ENCODE assay signal across 8 mouse cellular contexts in the genomic region with DNA sequence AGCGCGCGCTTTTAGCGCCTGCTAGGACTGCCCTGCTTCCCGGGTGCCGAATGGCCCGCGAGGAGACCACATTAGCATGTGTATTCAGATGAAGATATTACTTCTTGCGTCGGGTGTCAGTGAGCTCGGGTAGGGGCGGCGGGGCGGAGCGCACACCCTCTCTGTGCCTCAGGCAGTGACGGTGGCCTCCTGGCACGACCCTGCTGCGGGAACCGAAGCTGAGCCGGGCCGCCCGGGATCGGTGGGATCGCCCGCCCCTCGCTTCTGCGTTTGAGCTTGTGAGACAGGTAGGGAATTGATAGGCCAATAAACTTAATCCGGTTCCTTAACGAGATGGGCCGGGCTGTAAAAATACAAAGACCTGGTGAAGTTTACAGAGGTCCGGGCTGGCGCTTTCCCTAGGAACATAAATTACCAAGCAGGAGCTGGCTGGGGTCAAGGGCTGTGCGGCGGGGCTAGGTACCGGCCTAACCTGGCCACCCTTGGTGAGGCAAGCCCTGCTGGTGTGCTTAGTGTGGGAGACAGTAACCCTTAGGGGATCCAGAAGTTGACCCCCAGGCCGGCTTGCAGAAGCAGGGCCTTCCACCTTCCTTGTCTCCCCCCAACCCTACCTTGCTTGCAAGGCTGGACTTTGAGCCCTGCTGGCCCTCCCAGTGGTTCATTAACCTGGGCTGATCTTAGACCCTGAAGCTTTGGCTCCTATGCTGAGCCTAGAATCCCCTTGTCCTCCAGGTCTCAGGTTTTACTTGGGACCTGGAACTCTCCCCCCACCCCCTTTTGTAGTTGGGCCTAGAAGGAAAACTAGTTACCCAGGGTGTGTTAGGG. TPM values are rescaled to one million over a fixed set of nuclear protein-coding genes. Genes with fewer than 3 reads are reported as not detected.
DNase-seq lines count a peak whose midpoint lies in the region; ATAC-seq and TF ChIP-seq lines count a peak whose summit lies in the region.

No protein-coding gene starts in this region.

- no peak for DNase-seq in layer of hippocampus, adult 2 months (ENCODE audit: low spot score in 2 of 2)
- no peak for DNase-seq in layer of hippocampus, postnatal 14 days (ENCODE audit: low spot score in 2 of 2)
- no peak for DNase-seq in forebrain, embryonic 14.5 days (ENCODE audit: low spot score)
- peak; percentile 81 for DNase-seq in kidney, postnatal 14 days
- DNase-seq in frontal cortex, adult 2 months (ENCODE audit: extremely low spot score in 1 of 2, low spot score in 1 of 2), result no peak
- DNase-seq in right cerebral cortex, postnatal 10 days (ENCODE audit: low spot score in 2 of 2), result no peak
- DNase-seq in gastrocnemius, adult 18-20 months (ENCODE audit: low spot score), result no peak

- no peak for TF ChIP-seq CTCF in layer of hippocampus, adult 2 months (conservative IDR thresholded peaks at IDR 0.05)

- peak; percentile 44 for ATAC-seq in forebrain, embryonic 14.5 days
- ATAC-seq in neural tube, embryonic 15.5 days (ENCODE audit: low FRiP score), result no peak

- peak overlapping the region; percentile 95 for H3K4me2 ChIP-seq in forebrain, embryonic 14.5 days (ENCODE audit: low read length)
- H3K4me2 ChIP-seq in neural tube, embryonic 15.5 days, result peak overlapping the region; percentile 82

- H3K36me3 ChIP-seq in forebrain, embryonic 14.5 days (ENCODE audit: control insufficient read depth, insufficient read depth, low read length), result peaks cover 11% of the 10 kb centered on the region
- no peaks in the 10 kb centered on the region for H3K36me3 ChIP-seq in neural tube, embryonic 15.5 days

- no peaks in the 10 kb centered on the region for H3K9me3 ChIP-seq in forebrain, embryonic 14.5 days (replicated peaks; ENCODE audit: control insufficient read depth, low read length)
- H3K9me3 ChIP-seq in neural tube, embryonic 15.5 days (replicated peaks), result no peaks in the 10 kb centered on the region

- peaks cover 20% of the 10 kb centered on the region for H3K4me1 ChIP-seq in forebrain, embryonic 14.5 days (ENCODE audit: control insufficient read depth, insufficient read depth, low read length)
- peaks cover 42% of the 10 kb centered on the region for H3K4me1 ChIP-seq in neural tube, embryonic 15.5 days

- H3K4me3 ChIP-seq in layer of hippocampus, adult 2 months, result peak overlapping the region; percentile 61
- peak overlapping the region; percentile 72 for H3K4me3 ChIP-seq in forebrain, embryonic 14.5 days (ENCODE audit: low read depth, low read length)
- peak overlapping the region; percentile 52 for H3K4me3 ChIP-seq in neural tube, embryonic 15.5 days (replicated peaks)

- no peaks in the 10 kb centered on the region for H3K27me3 ChIP-seq in forebrain, embryonic 14.5 days (replicated peaks; ENCODE audit: control insufficient read depth, insufficient read depth, low read length)
- peaks cover 10% of the 10 kb centered on the region; the same call in 1 of the 2 replicates for H3K27me3 ChIP-seq in neural tube, embryonic 15.5 days (replicated peaks)

- H3K27ac ChIP-seq in layer of hippocampus, adult 2 months, result peak overlapping the region; percentile 89
- peak overlapping the region; percentile 83 for H3K27ac ChIP-seq in forebrain, embryonic 14.5 days (ENCODE audit: low read depth, low read length)
- H3K27ac ChIP-seq in neural tube, embryonic 15.5 days (replicated peaks), result peak overlapping the region; percentile 77; the same call in 1 of the 2 replicates

- peak overlapping the region; percentile 89 for H3K9ac ChIP-seq in forebrain, embryonic 14.5 days (ENCODE audit: low read length)
- peak overlapping the region; percentile 67 for H3K9ac ChIP-seq in neural tube, embryonic 15.5 days (replicated peaks)

- 2% methylated on average over 36 of the region's 36 CpGs for WGBS in forebrain, embryonic 14.5 days
- WGBS in neural tube, embryonic 15.5 days, result 4% methylated on average over 36 of the region's 36 CpGs

RNA-seq across cellular contexts. Expression of a gene that starts 2.4 kb away (rescaled TPM):
- total RNA-seq in layer of hippocampus, adult 2 months (2021), result 100 to 1,000 TPM; 137 to 139 TPM
- 100 to 1,000 TPM; 137 to 159 TPM for total RNA-seq in layer of hippocampus, postnatal 14 days (2021)
- polyA plus RNA-seq in forebrain, embryonic 14.5 days (2014; fragmentation: Nextera tagmentation; extraction: Ambion mirVana), result 27.5 and 30.8 TPM in 2 replicates
- polyA plus RNA-seq in neural tube, embryonic 15.5 days (2015; fragmentation: Nextera tagmentation; extraction: Ambion mirVana), result 36.0 and 43.6 TPM in 2 replicates
- polyA plus RNA-seq in frontal cortex, adult 2 months (2012; rRNA removed), result 120 and 135 TPM in 2 replicates
- total RNA-seq in gastrocnemius, adult 18-20 months (2021), result 1 to 10 TPM; 3.5 to 5.7 TPM

RNA-seq across cellular contexts. Expression of a gene that starts 58.8 kb away (rescaled TPM):
- total RNA-seq in layer of hippocampus, adult 2 months (2021), result 100 to 1,000 TPM in 1 of 2 experiments, 10 to 100 TPM in 1; 99.8 to 108 TPM
- 100 to 1,000 TPM in 1 of 2 experiments, 10 to 100 TPM in 1; 96.8 to 105 TPM for total RNA-seq in layer of hippocampus, postnatal 14 days (2021)
- 50.4 and 56.2 TPM in 2 replicates for polyA plus RNA-seq in forebrain, embryonic 14.5 days (2014; fragmentation: Nextera tagmentation; extraction: Ambion mirVana)
- polyA plus RNA-seq in neural tube, embryonic 15.5 days (2015; fragmentation: Nextera tagmentation; extraction: Ambion mirVana), result 68.3 and 72.4 TPM in 2 replicates
- polyA plus RNA-seq in frontal cortex, adult 2 months (2012; rRNA removed), result 51.1 and 56.2 TPM in 2 replicates
- total RNA-seq in gastrocnemius, adult 18-20 months (2021), result 10 to 100 TPM; 71.4 to 74.5 TPM

Comparison
In these comparisons a context has a peak if more than half of its experiments do, and no peak if none do; other contexts are left out.
1. RNA of a gene that starts 2.4 kb away (total RNA-seq): 137 to 159 TPM in layer of hippocampus, postnatal 14 days and 137 to 139 TPM in layer of hippocampus, adult 2 months; 3.5 to 5.7 TPM in gastrocnemius, adult 18-20 months; every median in the first group is over 10 times any median in the second.
2. Peak in every context shown above with its lines, with median percentiles within 50 percentile points of each other: H3K27ac ChIP-seq and H3K4me3 ChIP-seq.